Mouse (Mus musculus): ENCODE measurements around the gene Nek3. TPM values are rescaled to one million over a fixed set of nuclear protein-coding genes. Genes with fewer than 3 reads are reported as not detected.

Gene Nek3
- polyA plus RNA-seq, 1 experiment from 2014 or later: 5.9 TPM

DNA sequence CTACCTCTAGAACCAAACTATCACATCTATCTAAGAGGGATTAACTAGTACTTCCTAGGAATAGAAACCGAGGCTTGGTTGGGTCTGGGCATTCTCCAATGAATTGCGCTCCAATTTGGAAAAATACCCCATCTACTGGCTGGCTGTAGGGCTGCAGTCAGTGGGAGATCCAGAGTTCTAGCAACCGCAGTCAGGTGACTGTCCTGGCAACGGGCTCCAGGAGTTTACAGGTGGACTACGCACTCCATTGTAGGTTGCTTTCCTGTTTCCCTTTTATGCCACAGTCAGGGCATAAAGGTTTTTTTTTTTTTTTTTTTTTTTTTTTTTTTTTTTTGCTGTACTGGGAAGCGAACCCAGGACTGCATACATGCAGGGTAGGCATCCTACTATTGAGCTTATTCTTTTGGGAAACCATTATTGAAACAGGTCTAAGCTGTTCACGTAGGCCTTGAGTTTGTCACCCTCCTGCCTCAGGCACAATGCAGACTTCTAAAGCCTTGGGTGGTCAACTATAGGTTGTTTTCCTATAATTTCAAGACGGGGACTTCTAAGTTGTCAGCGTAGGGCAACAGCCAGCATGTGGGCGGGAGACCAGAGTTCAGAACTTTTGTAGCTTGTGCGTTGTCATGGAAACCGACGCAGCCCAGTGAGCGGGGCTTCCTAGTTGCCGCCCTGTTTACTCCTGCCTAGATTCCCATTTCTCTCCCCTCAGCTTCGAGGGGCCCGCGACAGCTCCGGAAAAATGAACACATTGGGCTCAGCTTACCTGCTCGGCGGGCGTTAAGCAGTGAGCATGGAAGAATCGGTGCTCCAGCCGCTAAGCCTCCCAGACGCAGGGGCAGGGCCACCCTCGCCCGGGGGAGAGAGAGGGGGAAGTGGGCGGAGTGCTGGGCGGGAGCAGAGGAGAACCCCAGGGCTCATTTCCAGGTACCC is 41.7 kb downstream of the Nek3 start, which contains the start of gene Nek5:
Gene Nek5 (minus strand): TSS at position 834 of the 933 bp plus-strand sequence.
- Histone ChIP-seq H3K9me3 (ENCODE audit: low read depth, low read length) (no peaks in the 10 kb centered on the region), H3K4me3 (ENCODE audit: low read depth, low read length) (peak within 1 kb of the TSS; percentile 45), H3K27ac (ENCODE audit: low read depth) (no peak within 1 kb of the TSS), H3K4me1 (ENCODE audit: insufficient read depth) (no peaks in the 10 kb centered on the region), H3K9ac (peak within 1 kb of the TSS; percentile 40), H3K4me2 (peak within 1 kb of the TSS; percentile 81), H3K36me3 (ENCODE audit: insufficient read depth) (0 out of 2 replicates have a peak, but pooled peaks cover 15% of the 10 kb centered on the region), H3K27me3 (ENCODE audit: insufficient read depth, low read length) (no peaks in the 10 kb centered on the region)
- TF ChIP-seq CTCF (IDR thresholded peaks at IDR 0.05; ENCODE audit: low read depth): peak; percentile 56
- DNase-seq: peak; percentile 86
- ATAC-seq (ENCODE audit: insufficient read depth): peak; percentile 88
- WGBS: 2% methylated on average over 29 of the region's 29 CpGs

DNA sequence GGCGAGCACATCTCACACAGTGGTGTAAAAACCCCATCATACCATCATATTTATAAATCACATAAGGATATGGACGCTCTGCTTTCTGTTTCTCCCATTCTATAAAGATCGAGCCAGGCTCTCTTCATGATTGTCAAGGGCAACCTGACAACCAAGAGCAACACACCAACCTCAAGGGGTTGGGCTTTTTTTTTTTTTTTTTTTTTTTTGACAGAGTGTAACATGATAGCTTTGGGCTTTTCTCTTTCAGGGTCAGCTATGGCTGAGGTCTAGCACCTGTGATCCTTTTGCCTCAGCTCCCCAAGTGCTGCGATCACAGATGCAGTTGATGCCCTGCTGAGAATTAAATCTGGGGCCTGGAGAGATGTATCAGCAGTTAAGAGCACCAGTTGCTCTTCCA is 59.2 kb downstream of the Nek3 start:
- H3K9ac ChIP-seq: no peak overlapping the region
- no peak for TF ChIP-seq CTCF (IDR thresholded peaks at IDR 0.05; ENCODE audit: low read depth)
- no peak overlapping the region for H3K4me3 ChIP-seq (ENCODE audit: low read depth, low read length)
- H3K9me3 ChIP-seq (ENCODE audit: low read depth, low read length): no peaks in the 10 kb centered on the region
- ATAC-seq (ENCODE audit: insufficient read depth): no peak
- no peak for DNase-seq
- no peaks in the 10 kb centered on the region for H3K4me1 ChIP-seq (ENCODE audit: insufficient read depth)
- no peak overlapping the region for H3K27ac ChIP-seq (ENCODE audit: low read depth)
- no peaks in the 10 kb centered on the region for H3K27me3 ChIP-seq (ENCODE audit: insufficient read depth, low read length)
- WGBS: 64% methylated on average over 4 of the region's 4 CpGs
- no peaks in the 10 kb centered on the region for H3K36me3 ChIP-seq (ENCODE audit: insufficient read depth)
- H3K4me2 ChIP-seq: no peak overlapping the region

DNA sequence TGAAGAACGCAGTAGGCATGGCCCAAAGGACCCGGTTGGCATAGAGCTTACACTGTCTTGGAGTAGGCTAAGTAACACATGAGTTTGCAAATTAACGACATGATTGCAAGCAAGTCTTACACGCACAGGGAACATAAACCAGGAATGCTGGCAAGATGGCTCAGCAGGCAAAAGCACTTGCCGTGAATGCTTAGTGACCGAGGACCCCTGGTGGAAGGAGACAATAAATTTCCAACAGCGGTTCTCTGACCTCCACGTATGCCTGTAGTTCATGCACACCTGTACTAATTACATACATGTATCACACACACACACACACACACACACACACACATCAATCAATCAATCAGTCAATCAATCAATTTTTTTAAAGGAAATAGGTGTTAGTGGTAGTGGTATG is 74.7 kb downstream of the Nek3 start:
- H3K9ac ChIP-seq: no peak overlapping the region
- ATAC-seq (ENCODE audit: insufficient read depth): no peak
- TF ChIP-seq CTCF (IDR thresholded peaks at IDR 0.05; ENCODE audit: low read depth): peak; percentile 56
- DNase-seq: peak; percentile 40
- no peak overlapping the region for H3K4me2 ChIP-seq
- H3K36me3 ChIP-seq (ENCODE audit: insufficient read depth): no peaks in the 10 kb centered on the region
- H3K27ac ChIP-seq (ENCODE audit: low read depth): no peak overlapping the region
- H3K4me3 ChIP-seq (ENCODE audit: low read depth, low read length): no peak overlapping the region
- no peaks in the 10 kb centered on the region for H3K9me3 ChIP-seq (ENCODE audit: low read depth, low read length)
- H3K27me3 ChIP-seq (ENCODE audit: insufficient read depth, low read length): no peaks in the 10 kb centered on the region
- no peaks in the 10 kb centered on the region for H3K4me1 ChIP-seq (ENCODE audit: insufficient read depth)
- WGBS: 49% methylated on average over 8 of the region's 8 CpGs

GRCm38 (mm10) chr8:22089226-22089625 is 77.0 kb downstream of the Nek3 start:
- Histone ChIP-seq H3K9ac (no peak overlapping the region), H3K4me3 (ENCODE audit: low read depth, low read length) (no peak overlapping the region), H3K27ac (ENCODE audit: low read depth) (no peak overlapping the region), H3K9me3 (ENCODE audit: low read depth, low read length) (no peaks in the 10 kb centered on the region), H3K4me2 (no peak overlapping the region), H3K36me3 (ENCODE audit: insufficient read depth) (no peaks in the 10 kb centered on the region), H3K4me1 (ENCODE audit: insufficient read depth) (no peaks in the 10 kb centered on the region), H3K27me3 (ENCODE audit: insufficient read depth, low read length) (no peaks in the 10 kb centered on the region)
- WGBS: 93% methylated on average over 4 of the region's 4 CpGs
- ATAC-seq (ENCODE audit: insufficient read depth) (no peak), DNase-seq (no peak)
- 0 out of 2 replicates have a peak, but pooled peaks have one; percentile 2 for TF ChIP-seq CTCF (IDR thresholded peaks at IDR 0.05; ENCODE audit: low read depth)

- Histone ChIP-seq H3K9ac (no peak overlapping the region), H3K36me3 (ENCODE audit: insufficient read depth) (no peaks in the 10 kb centered on the region), H3K27me3 (ENCODE audit: insufficient read depth, low read length) (no peaks in the 10 kb centered on the region), H3K27ac (ENCODE audit: low read depth) (no peak overlapping the region), H3K4me1 (ENCODE audit: insufficient read depth) (no peaks in the 10 kb centered on the region), H3K9me3 (ENCODE audit: low read depth, low read length) (no peaks in the 10 kb centered on the region), H3K4me3 (ENCODE audit: low read depth, low read length) (no peak overlapping the region), H3K4me2 (no peak overlapping the region)
- peak; percentile 16 for DNase-seq
- TF ChIP-seq CTCF (IDR thresholded peaks at IDR 0.05; ENCODE audit: low read depth): no peak
- WGBS: 74% methylated on average over 9 of the region's 9 CpGs
- ATAC-seq (ENCODE audit: insufficient read depth): no peak
These were observed 86.8 kb downstream of the Nek3 start for GRCm38 (mm10) chr8:22079313-22080007.

Other genes starting within 250 kb of the Nek3 start
- gene Defb15, start 233.7 kb downstream of the Nek3 start, polyA plus RNA-seq (2014; fragmentation: Nextera tagmentation; extraction: Ambion mirVana): not detected in 2 replicates
- gene Defb35, start 228.1 kb downstream of the Nek3 start, polyA plus RNA-seq (2014; fragmentation: Nextera tagmentation; extraction: Ambion mirVana): not detected in 2 replicates
- not detected in 2 replicates for gene Defb13, start 219.7 kb downstream of the Nek3 start, polyA plus RNA-seq (2014; fragmentation: Nextera tagmentation; extraction: Ambion mirVana)
- not detected in 2 replicates for gene Fam90a1a, start 207.7 kb downstream of the Nek3 start, polyA plus RNA-seq (2014; fragmentation: Nextera tagmentation; extraction: Ambion mirVana)
- gene Ccdc70, start 196.7 kb downstream of the Nek3 start, polyA plus RNA-seq (2014; fragmentation: Nextera tagmentation; extraction: Ambion mirVana): not detected in 2 replicates
- gene Atp7b, start 106.1 kb downstream of the Nek3 start, polyA plus RNA-seq (2014; fragmentation: Nextera tagmentation; extraction: Ambion mirVana): 1.9 and 2.2 TPM in 2 replicates
- gene Alg11, start 105.7 kb downstream of the Nek3 start, polyA plus RNA-seq (2014; fragmentation: Nextera tagmentation; extraction: Ambion mirVana): 27.6 and 34.4 TPM in 2 replicates
- gene Nek5, start 41.4 kb downstream of the Nek3 start, polyA plus RNA-seq (2014; fragmentation: Nextera tagmentation; extraction: Ambion mirVana): 0.26 and 0.27 TPM in 2 replicates
- gene Ckap2, start 19.4 kb upstream of the Nek3 start, polyA plus RNA-seq (2014; fragmentation: Nextera tagmentation; extraction: Ambion mirVana): 65.5 and 68.2 TPM in 2 replicates
- 52.1 and 55.6 TPM in 2 replicates for gene Vps36, start 26.4 kb upstream of the Nek3 start, polyA plus RNA-seq (2014; fragmentation: Nextera tagmentation; extraction: Ambion mirVana)
- 32.5 and 33.6 TPM in 2 replicates for gene Thsd1, start 60.9 kb upstream of the Nek3 start, polyA plus RNA-seq (2014; fragmentation: Nextera tagmentation; extraction: Ambion mirVana)
- gene Tpte, start 117.0 kb upstream of the Nek3 start, polyA plus RNA-seq (2014; fragmentation: Nextera tagmentation; extraction: Ambion mirVana): not detected in 2 replicates
- 21.2 and 23.9 TPM in 2 replicates for gene Slc25a15, start 232.2 kb upstream of the Nek3 start, polyA plus RNA-seq (2014; fragmentation: Nextera tagmentation; extraction: Ambion mirVana)
- gene Mrps31, start 244.9 kb upstream of the Nek3 start, polyA plus RNA-seq (2014; fragmentation: Nextera tagmentation; extraction: Ambion mirVana): 36.8 and 36.9 TPM in 2 replicates

Measured in lung, embryonic 14.5 days (tissue).